Mouse (Mus musculus): ENCODE results near the gene Dgkz. TPM values are rescaled to one million over a fixed set of nuclear protein-coding genes. Genes with fewer than 3 reads are reported as not detected.

The Dgkz gene
- polyA plus RNA-seq, 1 experiment = 40.4 TPM

GRCm38 (mm10) chr2:91953825-91954224 is 21.8 kb downstream of the Dgkz start:
- TF ChIP-seq POLR2A (IDR thresholded peaks at IDR 0.05; ENCODE audit: low read depth, low read length) (no peak), CTCF (IDR thresholded peaks at IDR 0.05; ENCODE audit: borderline replicate concordance, insufficient read depth, low read length) (no peak)
- no peak overlapping the region for H3K27ac ChIP-seq (ENCODE audit: insufficient read depth, low read length)
- no peaks in the 10 kb centered on the region for H3K4me1 ChIP-seq (ENCODE audit: control insufficient read depth, insufficient read depth, low read length)
- H3K4me3 ChIP-seq (ENCODE audit: insufficient read depth, low read length) = no peak overlapping the region

- 0 out of 2 replicates have a peak, but pooled peaks cover 6% of the 10 kb centered on the region for H3K4me1 ChIP-seq (ENCODE audit: control insufficient read depth, insufficient read depth, low read length)
- TF ChIP-seq POLR2A (IDR thresholded peaks at IDR 0.05; ENCODE audit: low read depth, low read length) (no peak), CTCF (IDR thresholded peaks at IDR 0.05; ENCODE audit: borderline replicate concordance, insufficient read depth, low read length) (no peak)
- H3K4me3 ChIP-seq (ENCODE audit: insufficient read depth, low read length) = no peak overlapping the region
- H3K27ac ChIP-seq (ENCODE audit: insufficient read depth, low read length) = no peak overlapping the region
These were observed 25.2 kb downstream of the Dgkz start for GRCm38 (mm10) chr2:91950275-91951085.

- TF ChIP-seq POLR2A (IDR thresholded peaks at IDR 0.05; ENCODE audit: low read depth, low read length) (no peak), CTCF (IDR thresholded peaks at IDR 0.05; ENCODE audit: borderline replicate concordance, insufficient read depth, low read length) (no peak)
- Histone ChIP-seq H3K4me1 (ENCODE audit: control insufficient read depth, insufficient read depth, low read length) (0 out of 2 replicates have a peak, but pooled peaks cover 6% of the 10 kb centered on the region), H3K4me3 (ENCODE audit: insufficient read depth, low read length) (no peak overlapping the region), H3K27ac (ENCODE audit: insufficient read depth, low read length) (no peak overlapping the region)
These were observed 26.0 kb downstream of the Dgkz start for GRCm38 (mm10) chr2:91949411-91950274.

GRCm38 (mm10) chr2:91948792-91949241 is 26.8 kb downstream of the Dgkz start:
- 0 out of 2 replicates have a peak, but pooled peaks cover 6% of the 10 kb centered on the region for H3K4me1 ChIP-seq (ENCODE audit: control insufficient read depth, insufficient read depth, low read length)
- H3K27ac ChIP-seq (ENCODE audit: insufficient read depth, low read length) = no peak overlapping the region
- H3K4me3 ChIP-seq (ENCODE audit: insufficient read depth, low read length) = no peak overlapping the region
- no peak for TF ChIP-seq CTCF (IDR thresholded peaks at IDR 0.05; ENCODE audit: borderline replicate concordance, insufficient read depth, low read length)
- TF ChIP-seq POLR2A (IDR thresholded peaks at IDR 0.05; ENCODE audit: low read depth, low read length) = no peak

- TF ChIP-seq CTCF (IDR thresholded peaks at IDR 0.05; ENCODE audit: borderline replicate concordance, insufficient read depth, low read length) = no peak
- TF ChIP-seq POLR2A (IDR thresholded peaks at IDR 0.05; ENCODE audit: low read depth, low read length) = no peak
- H3K27ac ChIP-seq (ENCODE audit: insufficient read depth, low read length) = no peak overlapping the region
- no peak overlapping the region for H3K4me3 ChIP-seq (ENCODE audit: insufficient read depth, low read length)
- 0 out of 2 replicates have a peak, but pooled peaks cover 6% of the 10 kb centered on the region for H3K4me1 ChIP-seq (ENCODE audit: control insufficient read depth, insufficient read depth, low read length)
These were observed 27.5 kb downstream of the Dgkz start for GRCm38 (mm10) chr2:91948151-91948509.

GRCm38 (mm10) chr2:91947397-91948150 is 28.1 kb downstream of the Dgkz start:
- no peak overlapping the region for H3K4me3 ChIP-seq (ENCODE audit: insufficient read depth, low read length)
- H3K4me1 ChIP-seq (ENCODE audit: control insufficient read depth, insufficient read depth, low read length) = 0 out of 2 replicates have a peak, but pooled peaks cover 6% of the 10 kb centered on the region
- TF ChIP-seq POLR2A (IDR thresholded peaks at IDR 0.05; ENCODE audit: low read depth, low read length) = no peak
- no peak for TF ChIP-seq CTCF (IDR thresholded peaks at IDR 0.05; ENCODE audit: borderline replicate concordance, insufficient read depth, low read length)
- H3K27ac ChIP-seq (ENCODE audit: insufficient read depth, low read length) = no peak overlapping the region

- Histone ChIP-seq H3K27ac (ENCODE audit: insufficient read depth, low read length) (no peak overlapping the region), H3K4me3 (ENCODE audit: insufficient read depth, low read length) (no peak overlapping the region), H3K4me1 (ENCODE audit: control insufficient read depth, insufficient read depth, low read length) (0 out of 2 replicates have a peak, but pooled peaks cover 6% of the 10 kb centered on the region)
- TF ChIP-seq CTCF (IDR thresholded peaks at IDR 0.05; ENCODE audit: borderline replicate concordance, insufficient read depth, low read length) (no peak), POLR2A (IDR thresholded peaks at IDR 0.05; ENCODE audit: low read depth, low read length) (no peak)
These were observed 28.8 kb downstream of the Dgkz start for GRCm38 (mm10) chr2:91946836-91947235.

GRCm38 (mm10) chr2:91945483-91945882 is 30.2 kb downstream of the Dgkz start, which contains the start of gene Gm9821:
Gene Gm9821, plus strand, starts transcription at chr2:91945703.
- Histone ChIP-seq H3K4me3 (ENCODE audit: insufficient read depth, low read length) (no peak within 1 kb of the TSS), H3K4me1 (ENCODE audit: control insufficient read depth, insufficient read depth, low read length) (0 out of 2 replicates have a peak, but pooled peaks cover 6% of the 10 kb centered on the region), H3K27ac (ENCODE audit: insufficient read depth, low read length) (no peak within 1 kb of the TSS)
- no peak for TF ChIP-seq CTCF (IDR thresholded peaks at IDR 0.05; ENCODE audit: borderline replicate concordance, insufficient read depth, low read length)
- no peak for TF ChIP-seq POLR2A (IDR thresholded peaks at IDR 0.05; ENCODE audit: low read depth, low read length)

Data from embryonic fibroblast, embryonic 13.5 days (primary cell).